ENCODE assay signal across 8 mouse cellular contexts in genomic region chr2:170129248-170129922, GRCm38 (mm10). TPM values are rescaled to one million over a fixed set of nuclear protein-coding genes. Genes with fewer than 3 reads are reported as not detected.
DNase-seq lines count a peak whose midpoint lies in the region; ATAC-seq and TF ChIP-seq lines count a peak whose summit lies in the region.

No protein-coding gene starts in this region.

- H3K36me3 ChIP-seq in heart, embryonic 10.5 days, result no peaks in the 10 kb centered on the region; the same call in 1 of the 2 replicates
- no peaks in the 10 kb centered on the region for H3K36me3 ChIP-seq in forebrain, embryonic 15.5 days
- H3K36me3 ChIP-seq in liver, embryonic 14.5 days (replicated peaks; ENCODE audit: control insufficient read depth, insufficient read depth, low read depth), result no peaks in the 10 kb centered on the region
- H3K36me3 ChIP-seq in stomach, postnatal 0 days (ENCODE audit: control insufficient read depth, insufficient read depth, low read length), result no peaks in the 10 kb centered on the region

- H3K4me3 ChIP-seq in heart, embryonic 10.5 days, result peak overlapping the region; percentile 94
- peak overlapping the region; percentile 85 for H3K4me3 ChIP-seq in forebrain, embryonic 15.5 days
- H3K4me3 ChIP-seq in liver, embryonic 14.5 days (ENCODE audit: insufficient read depth in 1 of 2, low read depth in 2 of 2, low read length in 2 of 2), result peak overlapping the region; percentile 15 to 99; a peak in 3 of 4 replicates
- peak overlapping the region; percentile 96 for H3K4me3 ChIP-seq in stomach, postnatal 0 days (ENCODE audit: low read depth, low read length)

- intact Hi-C loops in heart, postnatal 14 days (cut with DNase I), result no loop called here
- intact Hi-C loops in gastrocnemius, postnatal 36 days (cut with DNase I), result no loop called here

- ATAC-seq in CD4-positive, CD25-positive, alpha-beta regulatory T cell, adult 4 months, result peak; percentile 24
- no peak for ATAC-seq in forebrain, embryonic 15.5 days (replicated peaks)
- no peak for ATAC-seq in liver, embryonic 14.5 days (ENCODE audit: insufficient read depth)
- ATAC-seq in stomach, postnatal 0 days (ENCODE audit: low FRiP score, low TSS enrichment), result no peak

- H3K4me1 ChIP-seq in heart, embryonic 10.5 days, result peaks cover 57% of the 10 kb centered on the region
- peaks cover 63% of the 10 kb centered on the region for H3K4me1 ChIP-seq in forebrain, embryonic 15.5 days
- H3K4me1 ChIP-seq in liver, embryonic 14.5 days (replicated peaks; ENCODE audit: control insufficient read depth in 2 of 2, insufficient read depth in 2 of 2, low read length in 1 of 2), result peaks cover 52 to 62% of the 10 kb centered on the region in 2 experiments
- no peaks in the 10 kb centered on the region; the same call in 1 of the 2 replicates for H3K4me1 ChIP-seq in stomach, postnatal 0 days (replicated peaks; ENCODE audit: control insufficient read depth, insufficient read depth)

- no peaks in the 10 kb centered on the region for H3K27me3 ChIP-seq in heart, embryonic 10.5 days (ENCODE audit: insufficient read depth, poor library complexity, severe bottlenecking)
- H3K27me3 ChIP-seq in forebrain, embryonic 15.5 days, result no peaks in the 10 kb centered on the region
- no peaks in the 10 kb centered on the region for H3K27me3 ChIP-seq in liver, embryonic 14.5 days (ENCODE audit: control insufficient read depth, insufficient read depth, low read length)
- no peaks in the 10 kb centered on the region for H3K27me3 ChIP-seq in stomach, postnatal 0 days (ENCODE audit: control insufficient read depth, insufficient read depth, low read length)

- 13% methylated on average over 5 of the region's 5 CpGs for WGBS in heart, embryonic 10.5 days
- WGBS in forebrain, embryonic 15.5 days, result 11% methylated on average over 5 of the region's 5 CpGs
- 6% methylated on average over 5 of the region's 5 CpGs for WGBS in liver, embryonic 14.5 days (ENCODE audit: insufficient replicate concordance)
- WGBS in stomach, postnatal 0 days, result 24% methylated on average over 5 of the region's 5 CpGs

- H3K27ac ChIP-seq in heart, embryonic 10.5 days, result peak overlapping the region; percentile 100
- H3K27ac ChIP-seq in forebrain, embryonic 15.5 days (replicated peaks), result 0 out of 2 replicates have a peak overlapping the region, but pooled peaks have one; percentile 33
- peak overlapping the region; percentile 86 for H3K27ac ChIP-seq in liver, embryonic 14.5 days
- peak overlapping the region; percentile 98 for H3K27ac ChIP-seq in stomach, postnatal 0 days (replicated peaks)

- H3K4me2 ChIP-seq in forebrain, embryonic 15.5 days (replicated peaks), result peak overlapping the region; percentile 74
- H3K4me2 ChIP-seq in liver, embryonic 14.5 days (ENCODE audit: low read depth), result peak overlapping the region; percentile 83
- H3K4me2 ChIP-seq in stomach, postnatal 0 days (replicated peaks; ENCODE audit: low read depth), result peak overlapping the region; percentile 73

- TF ChIP-seq EP300 in liver, embryonic 14.5 days (IDR thresholded peaks at IDR 0.05; ENCODE audit: low read depth), result no peak
- no peak for TF ChIP-seq EP300 in stomach, postnatal 0 days (optimal IDR thresholded peaks at IDR 0.05)

- TF ChIP-seq CTCF in liver, embryonic 14.5 days (IDR thresholded peaks at IDR 0.05; ENCODE audit: low read depth), result peak; percentile 8; the same call in 1 of the 2 replicates
- TF ChIP-seq CTCF in stomach, postnatal 0 days (IDR thresholded peaks at IDR 0.05; ENCODE audit: low read depth), result peak; percentile 40

- DNase-seq in heart, embryonic 10.5 days (ENCODE audit: low spot score), result no peak
- no peak for DNase-seq in heart, postnatal 14 days
- no peak for DNase-seq in liver, embryonic 14.5 days (ENCODE audit: low read depth in 3 of 3, low spot score in 3 of 3)
- no peak for DNase-seq in stomach, postnatal 0 days (ENCODE audit: low spot score)
- no peak for DNase-seq in cerebellum, postnatal 10 days
- DNase-seq in gastrocnemius, postnatal 36 days, result no peak

- H3K9me3 ChIP-seq in heart, embryonic 10.5 days, result no peaks in the 10 kb centered on the region
- no peaks in the 10 kb centered on the region for H3K9me3 ChIP-seq in forebrain, embryonic 15.5 days
- H3K9me3 ChIP-seq in liver, embryonic 14.5 days (ENCODE audit: control insufficient read depth, low read length), result no peaks in the 10 kb centered on the region
- H3K9me3 ChIP-seq in stomach, postnatal 0 days (ENCODE audit: control insufficient read depth, low read length), result no peaks in the 10 kb centered on the region

- no peak overlapping the region for H3K9ac ChIP-seq in forebrain, embryonic 15.5 days (replicated peaks)
- peak overlapping the region; percentile 95 for H3K9ac ChIP-seq in liver, embryonic 14.5 days (replicated peaks)
- H3K9ac ChIP-seq in stomach, postnatal 0 days (ENCODE audit: low read length), result peak overlapping the region; percentile 96; the same call in 1 of the 2 replicates

RNA-seq across cellular contexts. Expression of gene Zfp217, which starts 18.5 kb away (rescaled TPM):
- 3.2 and 3.7 TPM in 2 replicates for polyA plus RNA-seq in heart, embryonic 10.5 days (2016; fragmentation: Nextera tagmentation; extraction: Ambion mirVana)
- total RNA-seq in heart, postnatal 14 days (2021), result 10 to 100 TPM; 14.3 to 17.1 TPM
- polyA plus RNA-seq in CD4-positive, CD25-positive, alpha-beta regulatory T cell, adult 4 months (2017; shearing (Covaris generic)), result 10 to 100 TPM in 1 of 2 experiments, 1 to 10 TPM in 1; 8.1 to 10.4 TPM
- 1.4 and 1.9 TPM in 2 replicates for polyA plus RNA-seq in forebrain, embryonic 15.5 days (2015; fragmentation: Nextera tagmentation; extraction: Ambion mirVana)
- polyA plus RNA-seq in liver, embryonic 14.5 days (2012; rRNA removed), result 4.2 and 4.8 TPM in 2 replicates
- 2.3 and 3.5 TPM in 2 replicates for polyA plus RNA-seq in liver, embryonic 14.5 days (2014; fragmentation: Nextera tagmentation; extraction: Ambion mirVana)
- polyA plus RNA-seq in stomach, postnatal 0 days (2015; fragmentation: Nextera tagmentation; extraction: Ambion mirVana), result 1.5 and 1.7 TPM in 2 replicates
- total RNA-seq in gastrocnemius, postnatal 36 days (2021), result 1 to 10 TPM; 4.3 to 5.7 TPM

Comparison
In these comparisons a context has a peak if more than half of its experiments do, and no peak if none do; other contexts are left out.
1. H3K27ac ChIP-seq: peak in every context shown above with its lines; median percentile 100 in heart, embryonic 10.5 days; 98 in stomach, postnatal 0 days; 86 in liver, embryonic 14.5 days; 33 in forebrain, embryonic 15.5 days.